Mouse (Mus musculus) stomach, embryonic 16.5 days (tissue): Measurements from ENCODE around the gene Ppp1r9a. TPM values are rescaled to one million over a fixed set of nuclear protein-coding genes. Genes with fewer than 3 reads are reported as not detected.

Experiments
- ATAC-seq: fragments of 200-750 bp; cut with Nextera tagmentation; 2 replicates; pipeline ENCODE4 v1.8.0; 2017; ENCODE audit warnings: moderate number of reproducible peaks, moderate TSS enrichment; ENCODE audit not compliant: insufficient read depth, low FRiP score
- H3K27ac ChIP-seq: fragments of 300-500 bp; sonication (generic); 2 replicates; pipeline ENCODE4 v1.5.1; 2014; ENCODE audit warnings: low read length
- H3K27me3 ChIP-seq: fragments of 300-500 bp; sonication (generic); 2 replicates; pipeline ENCODE4 v1.6.1; 2014; ENCODE audit warnings: low read length, control low read depth, mixed read lengths; ENCODE audit not compliant: control insufficient read depth, insufficient read depth
- H3K36me3 ChIP-seq: fragments of 300-500 bp; sonication (generic); 2 replicates; pipeline ENCODE4 v1.6.1; 2014; ENCODE audit warnings: low read length; ENCODE audit not compliant: control insufficient read depth, insufficient read depth
- H3K4me1 ChIP-seq: fragments of 300-500 bp; sonication (generic); 2 replicates; pipeline ENCODE4 v1.6.1; 2014; ENCODE audit warnings: low read length, control low read depth, mixed read lengths; ENCODE audit not compliant: control insufficient read depth, insufficient read depth
- H3K4me2 ChIP-seq: fragments of 300-500 bp; sonication (generic); 2 replicates; pipeline ENCODE4 v1.6.1; 2014; ENCODE audit warnings: low read depth, low read length, mixed read lengths
- H3K4me3 ChIP-seq: fragments of 300-500 bp; sonication (generic); replicated peaks from 2 replicates; pipeline ENCODE4 v1.5.1; 2014; ENCODE audit warnings: mild to moderate bottlenecking, low read length
- H3K9ac ChIP-seq: fragments of 300-500 bp; sonication (generic); 2 replicates; pipeline ENCODE4 v1.6.1; 2014; ENCODE audit warnings: low read length
- H3K9me3 ChIP-seq: fragments of 300-500 bp; sonication (generic); replicated peaks from 2 replicates; pipeline ENCODE4 v1.6.1; 2016; ENCODE audit warnings: low read length, control low read depth; ENCODE audit not compliant: control insufficient read depth
- WGBS: fragments of 180-500 bp; shearing (Covaris S2); extraction: QIAGEN DNeasy Blood & Tissue Kit; methylation state at CpG from one replicate; pipeline ENCODE4 v1.1.7; 2014; 5-methylcytosine and 5-hydroxymethylcytosine counted together
- polyA plus RNA-seq: library from polyadenylated mRNA; unstranded; fragments of >200 nt; fragmentation: Nextera tagmentation; extraction: Ambion mirVana; gene quantifications from 2 replicates; pipeline ENCODE4 v1.2.1, GENCODE M21; 2015

Gene Ppp1r9a
- polyA plus RNA-seq, 1 experiment from 2014 or later, result 14.8 TPM

GRCm38 (mm10) chr6:5037225-5037624, 134.5 kb downstream of the Ppp1r9a start:
- Histone ChIP-seq H3K4me1 (peaks cover 4% of the 10 kb centered on the region; the same call in 1 of the 2 replicates), H3K36me3 (no peaks in the 10 kb centered on the region), H3K4me2 (no peak overlapping the region), H3K9me3 (no peaks in the 10 kb centered on the region), H3K27me3 (no peaks in the 10 kb centered on the region), H3K4me3 (no peak overlapping the region), H3K27ac (no peak overlapping the region), H3K9ac (no peak overlapping the region)
- no peak for ATAC-seq
- 74% methylated on average over 4 of the region's 4 CpGs for WGBS

DNA sequence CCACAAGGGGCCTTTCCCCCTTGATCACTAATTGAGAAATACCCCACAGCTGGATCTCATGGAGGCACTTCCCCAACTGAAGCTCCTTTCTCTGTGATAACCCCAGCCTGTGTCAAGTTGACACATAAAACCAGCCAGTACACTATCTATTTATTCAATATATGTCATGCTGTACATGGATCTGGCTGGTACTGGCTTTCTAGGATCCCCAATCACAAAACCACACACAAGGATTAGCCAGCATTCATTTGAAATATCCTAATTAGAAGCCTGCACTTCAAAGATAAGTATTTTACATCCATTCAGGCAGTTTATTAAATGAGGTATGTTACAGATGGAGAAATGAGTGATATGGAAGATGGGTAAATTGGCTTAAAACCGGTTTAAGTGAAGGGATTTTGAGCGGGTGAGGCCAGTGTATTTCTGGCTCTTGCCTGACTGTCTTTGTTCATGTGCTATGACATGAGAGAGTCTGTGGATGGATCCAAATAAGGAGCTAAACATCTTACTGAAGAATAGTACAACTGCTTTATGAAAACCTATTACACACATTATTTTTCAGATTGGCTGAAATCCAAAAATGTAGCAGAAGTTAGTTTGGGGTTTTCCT, 135.5 kb downstream of the Ppp1r9a start:
- no peak for ATAC-seq
- no peak overlapping the region for H3K4me2 ChIP-seq
- H3K9me3 ChIP-seq, result no peaks in the 10 kb centered on the region
- H3K36me3 ChIP-seq, result no peaks in the 10 kb centered on the region
- H3K27me3 ChIP-seq, result no peaks in the 10 kb centered on the region
- WGBS, result 64% methylated on average over 2 of the region's 2 CpGs
- no peak overlapping the region for H3K9ac ChIP-seq
- H3K4me1 ChIP-seq, result peaks cover 4% of the 10 kb centered on the region; the same call in 1 of the 2 replicates
- H3K27ac ChIP-seq, result no peak overlapping the region
- H3K4me3 ChIP-seq, result no peak overlapping the region

- no peaks in the 10 kb centered on the region for H3K9me3 ChIP-seq
- H3K4me2 ChIP-seq, result no peak overlapping the region
- H3K4me1 ChIP-seq, result peaks cover 4% of the 10 kb centered on the region; the same call in 1 of the 2 replicates
- no peak overlapping the region for H3K4me3 ChIP-seq
- H3K27ac ChIP-seq, result no peak overlapping the region
- no peak for ATAC-seq
- no peaks in the 10 kb centered on the region for H3K36me3 ChIP-seq
- no peaks in the 10 kb centered on the region for H3K27me3 ChIP-seq
- WGBS, result 61% methylated on average over 2 of the region's 2 CpGs
- no peak overlapping the region for H3K9ac ChIP-seq
These were observed 136.6 kb downstream of the Ppp1r9a start for GRCm38 (mm10) chr6:5039316-5039715.

- Histone ChIP-seq H3K27ac (no peak overlapping the region), H3K27me3 (no peaks in the 10 kb centered on the region), H3K36me3 (no peaks in the 10 kb centered on the region), H3K9me3 (no peaks in the 10 kb centered on the region), H3K4me1 (no peaks in the 10 kb centered on the region), H3K4me2 (no peak overlapping the region), H3K9ac (no peak overlapping the region), H3K4me3 (no peak overlapping the region)
- no peak for ATAC-seq
- whole genome bisulfite sequencing, result 82% methylated on average over 6 of the region's 6 CpGs
These were observed 143.1 kb downstream of the Ppp1r9a start for GRCm38 (mm10) chr6:5045854-5046253.

GRCm38 (mm10) chr6:5048025-5048424, 145.3 kb downstream of the Ppp1r9a start:
- H3K9ac ChIP-seq, result no peak overlapping the region
- no peaks in the 10 kb centered on the region for H3K27me3 ChIP-seq
- H3K4me1 ChIP-seq, result no peaks in the 10 kb centered on the region
- H3K4me2 ChIP-seq, result no peak overlapping the region
- H3K9me3 ChIP-seq, result no peaks in the 10 kb centered on the region
- no peak for ATAC-seq
- H3K27ac ChIP-seq, result no peak overlapping the region
- no peaks in the 10 kb centered on the region for H3K36me3 ChIP-seq
- WGBS, result 83% methylated on average over 3 of the region's 3 CpGs
- H3K4me3 ChIP-seq, result no peak overlapping the region

- Histone ChIP-seq H3K9me3 (no peaks in the 10 kb centered on the region), H3K9ac (no peak overlapping the region), H3K4me1 (no peaks in the 10 kb centered on the region), H3K27ac (no peak overlapping the region), H3K36me3 (no peaks in the 10 kb centered on the region), H3K4me2 (no peak overlapping the region), H3K27me3 (no peaks in the 10 kb centered on the region), H3K4me3 (no peak overlapping the region)
- WGBS, result 50% methylated on average over 2 of the region's 2 CpGs
- no peak for ATAC-seq
These were observed 149.6 kb downstream of the Ppp1r9a start for GRCm38 (mm10) chr6:5052309-5052708.

DNA sequence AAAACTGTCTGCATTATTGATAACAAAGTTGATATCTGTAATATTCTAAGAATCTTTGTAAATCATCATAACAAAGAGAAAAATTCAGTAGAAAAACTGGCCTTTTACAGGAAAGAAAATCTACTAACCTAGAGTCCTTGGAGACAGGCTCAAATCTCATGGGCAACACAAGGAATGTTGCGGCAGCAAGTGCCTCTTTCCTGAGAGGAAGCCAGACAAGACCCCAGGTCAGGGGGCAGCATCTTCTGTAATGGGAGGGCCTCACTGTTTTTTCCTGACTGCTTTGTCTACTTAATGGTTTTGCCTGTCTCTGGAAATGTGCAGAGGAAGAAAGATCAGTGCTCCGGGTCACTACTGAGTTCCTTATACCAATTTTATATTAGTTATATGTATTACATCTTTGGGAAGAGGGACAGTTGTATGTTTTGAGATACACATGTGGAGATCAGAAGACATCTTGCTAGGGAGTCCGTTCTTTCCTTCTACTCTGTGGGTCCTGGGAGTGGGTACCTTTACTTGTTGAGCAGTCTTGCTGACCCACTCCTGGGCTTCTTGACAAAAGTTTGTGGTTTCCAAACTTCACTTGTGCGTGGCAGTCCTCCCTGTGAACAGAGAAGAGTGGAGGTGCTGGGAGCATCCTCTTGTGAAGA, 151.9 kb downstream of the Ppp1r9a start:
- H3K27ac ChIP-seq, result no peak overlapping the region
- no peaks in the 10 kb centered on the region for H3K9me3 ChIP-seq
- no peak for ATAC-seq
- no peaks in the 10 kb centered on the region for H3K27me3 ChIP-seq
- H3K9ac ChIP-seq, result no peak overlapping the region
- no peak overlapping the region for H3K4me2 ChIP-seq
- no peaks in the 10 kb centered on the region for H3K4me1 ChIP-seq
- 76% methylated on average over 4 of the region's 4 CpGs for WGBS
- H3K4me3 ChIP-seq, result no peak overlapping the region
- no peaks in the 10 kb centered on the region for H3K36me3 ChIP-seq

DNA sequence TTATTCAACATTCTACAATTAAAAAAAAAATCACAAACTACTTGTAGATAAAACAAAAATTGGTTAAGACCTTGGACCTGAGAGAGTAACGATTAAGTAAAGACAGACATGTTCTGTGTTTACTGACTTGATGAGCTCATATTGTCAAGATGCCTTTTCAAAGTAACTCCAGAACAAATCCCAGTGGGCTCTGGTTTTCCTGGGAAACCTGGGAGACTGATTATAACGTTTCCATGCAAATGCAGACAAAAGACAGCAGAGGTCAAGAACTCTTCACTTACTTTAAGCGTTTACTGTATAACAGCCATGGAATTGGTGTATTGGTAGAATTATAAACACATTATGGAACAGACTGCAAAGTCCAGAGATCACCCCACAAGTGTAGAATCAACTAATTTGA, 172.0 kb downstream of the Ppp1r9a start:
- H3K4me3 ChIP-seq, result no peak overlapping the region
- H3K4me2 ChIP-seq, result no peak overlapping the region
- H3K27me3 ChIP-seq, result no peaks in the 10 kb centered on the region
- H3K36me3 ChIP-seq, result 0 out of 2 replicates have a peak, but pooled peaks cover 2% of the 10 kb centered on the region
- no peak overlapping the region for H3K27ac ChIP-seq
- no peak overlapping the region for H3K9ac ChIP-seq
- no peak for ATAC-seq
- no peaks in the 10 kb centered on the region; the same call in 1 of the 2 replicates for H3K9me3 ChIP-seq
- no peaks in the 10 kb centered on the region for H3K4me1 ChIP-seq
- WGBS, result 52% methylated on average over 3 of the region's 3 CpGs

DNA sequence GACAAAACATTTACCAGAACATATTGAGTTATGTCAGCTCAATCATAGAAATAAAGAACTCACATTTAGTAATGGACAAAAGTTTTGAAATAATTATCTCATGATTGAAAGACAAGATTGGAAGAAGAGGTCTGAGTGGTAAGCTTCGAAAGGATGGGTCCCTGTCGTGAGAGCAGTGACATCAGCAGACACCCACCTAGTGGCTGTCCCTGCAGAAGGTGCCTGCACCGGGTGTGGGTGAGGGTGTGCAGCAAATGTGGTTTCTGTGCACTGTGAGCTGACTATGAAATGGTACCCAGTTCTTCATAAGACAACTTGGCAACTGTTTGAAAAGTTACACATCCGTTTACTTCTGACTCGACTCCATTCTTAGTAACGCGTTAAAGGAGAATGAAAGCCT, 173.0 kb downstream of the Ppp1r9a start:
- WGBS, result 79% methylated on average over 7 of the region's 7 CpGs
- ATAC-seq, result no peak

More for the DNA sequence above, 173.0 kb downstream of the Ppp1r9a start:
- Histone ChIP-seq H3K4me3 (no peak overlapping the region), H3K9me3 (no peaks in the 10 kb centered on the region; the same call in 1 of the 2 replicates), H3K9ac (no peak overlapping the region), H3K4me2 (no peak overlapping the region), H3K4me1 (0 out of 2 replicates have a peak, but pooled peaks cover 3% of the 10 kb centered on the region), H3K27ac (no peak overlapping the region), H3K36me3 (0 out of 2 replicates have a peak, but pooled peaks cover 2% of the 10 kb centered on the region), H3K27me3 (no peaks in the 10 kb centered on the region)
